Mouse (Mus musculus) liver, postnatal 0 days (tissue): ENCODE measurements around the gene Epb41l2. TPM values are rescaled to one million over a fixed set of nuclear protein-coding genes. Genes with fewer than 3 reads are reported as not detected.

Source experiments
- ATAC-seq: fragments of 200-750 bp; cut with Nextera tagmentation; 2 replicates; pipeline ENCODE4 v1.8.0; 2017; ENCODE audit warnings: mild to moderate bottlenecking, moderate library complexity
- DNase-seq: peaks from one replicate; pipeline ENCODE4 v3.0.0-alpha.2; 2016
- H3K27ac ChIP-seq: fragments of 300-500 bp; sonication (generic); 2 replicates; pipeline ENCODE4 v1.5.1; 2014; ENCODE audit warnings: antibody characterized with exemption, moderate library complexity, mild to moderate bottlenecking, low read depth
- H3K27me3 ChIP-seq: fragments of 300-500 bp; sonication (generic); 2 replicates; pipeline ENCODE4 v1.6.1; 2014; ENCODE audit warnings: low read length, control low read depth, mixed read lengths; ENCODE audit not compliant: insufficient read depth
- H3K36me3 ChIP-seq: fragments of 300-500 bp; sonication (generic); replicated peaks from 2 replicates; pipeline ENCODE4 v1.6.1; 2014; ENCODE audit warnings: mild to moderate bottlenecking, control low read depth, low read length, moderate library complexity, mixed read lengths; ENCODE audit not compliant: insufficient read depth
- H3K4me1 ChIP-seq: fragments of 300-500 bp; sonication (generic); 2 replicates; pipeline ENCODE4 v1.6.1; 2014; ENCODE audit warnings: antibody characterized with exemption, mild to moderate bottlenecking, control low read depth; ENCODE audit not compliant: insufficient read depth
- H3K4me2 ChIP-seq: fragments of 300-500 bp; sonication (generic); 2 replicates; pipeline ENCODE4 v1.6.1; 2014; ENCODE audit warnings: low read depth, mild to moderate bottlenecking, low read length, moderate library complexity, mixed read lengths
- H3K4me3 ChIP-seq: fragments of 300-500 bp; sonication (generic); 2 replicates; pipeline ENCODE4 v1.5.1; 2014; ENCODE audit warnings: low read depth, low read length
- H3K9ac ChIP-seq: fragments of 300-500 bp; sonication (generic); replicated peaks from 2 replicates; pipeline ENCODE4 v1.6.1; 2014; ENCODE audit warnings: mild to moderate bottlenecking, moderate library complexity
- H3K9me3 ChIP-seq: fragments of 300-500 bp; sonication (generic); 2 replicates; pipeline ENCODE4 v1.6.1; 2016; ENCODE audit warnings: mild to moderate bottlenecking, control low read depth, low read length, mixed read lengths
- CTCF ChIP-seq: sonication (generic); IDR thresholded peaks from 2 replicates; pipeline ENCODE4 v1.5.1; 2016; ENCODE audit warnings: antibody characterized with exemption, low read depth
- EP300 ChIP-seq: IDR thresholded peaks from 2 replicates; pipeline ENCODE4 v1.6.1; 2016; ENCODE audit warnings: antibody characterized with exemption, low read depth, mild to moderate bottlenecking
- WGBS: fragments of 180-500 bp; shearing (Covaris S2); extraction: QIAGEN DNeasy Blood & Tissue Kit; methylation state at CpG from one replicate; pipeline ENCODE4 v1.1.7; 2014; ENCODE audit not compliant: insufficient replicate concordance; 5-methylcytosine and 5-hydroxymethylcytosine counted together
- polyA plus RNA-seq: library from polyadenylated mRNA; unstranded; fragments of >200 nt; fragmentation: Nextera tagmentation; extraction: Ambion mirVana; gene quantifications from 2 replicates; pipeline ENCODE4 v1.2.1, GENCODE M21; 2015

Epb41l2 gene
- polyA plus RNA-seq, 1 experiment from 2014 or later: 7.8 TPM

DNA sequence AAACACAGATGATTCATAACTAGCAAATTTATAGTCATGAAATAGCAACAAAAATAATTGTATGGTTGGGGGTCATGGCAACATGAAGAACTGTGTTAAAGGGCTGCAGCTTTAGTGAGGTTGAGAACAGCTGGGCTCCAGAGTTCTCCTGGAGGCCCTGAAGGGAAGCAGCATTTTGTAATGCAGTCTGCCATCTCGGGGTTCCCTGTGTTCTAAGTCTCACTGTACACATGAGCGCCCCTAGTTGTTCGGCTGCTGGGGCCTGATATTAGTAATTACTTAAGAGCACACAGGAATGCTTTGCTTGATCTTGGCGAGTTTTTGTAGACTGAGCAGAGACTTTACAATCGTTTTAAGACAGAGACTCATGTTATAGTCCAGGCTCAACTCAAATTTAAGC, 174.9 kb downstream of the Epb41l2 start:
- Histone ChIP-seq H3K4me1 (peaks cover 8% of the 10 kb centered on the region; the same call in 1 of the 2 replicates), H3K27ac (0 out of 2 replicates have a peak overlapping the region, but pooled peaks have one; percentile 93), H3K9me3 (no peaks in the 10 kb centered on the region), H3K27me3 (no peaks in the 10 kb centered on the region), H3K4me2 (peak overlapping the region; percentile 63), H3K36me3 (no peaks in the 10 kb centered on the region), H3K4me3 (peak overlapping the region; percentile 46), H3K9ac (peak overlapping the region; percentile 63; the same call in 1 of the 2 replicates)
- TF ChIP-seq EP300: no peak
- TF ChIP-seq CTCF: no peak
- no peak for DNase-seq
- no peak for ATAC-seq
- WGBS: 62% methylated on average over 5 of the region's 5 CpGs

DNA sequence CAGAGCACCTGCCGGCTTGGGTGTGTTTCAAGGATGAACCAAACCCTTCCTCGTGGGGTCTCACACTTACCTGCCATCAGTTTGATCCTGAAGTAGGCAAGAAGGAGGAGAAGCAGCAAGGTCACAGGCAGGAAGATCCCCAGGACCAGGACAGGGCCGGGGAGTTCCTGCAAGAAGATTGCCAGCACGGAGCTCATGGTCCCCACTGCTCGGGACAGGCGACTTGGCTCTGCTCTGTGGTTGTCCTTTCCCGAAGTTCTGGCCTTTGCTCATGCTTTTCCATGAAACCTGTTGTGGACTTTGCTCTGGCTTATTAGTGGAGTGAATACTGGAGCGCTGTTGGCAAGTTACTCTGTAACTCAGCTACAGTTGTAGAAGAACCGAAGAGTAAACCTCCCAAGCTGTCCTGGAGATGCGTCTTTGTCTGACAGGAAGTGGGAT, 176.3 kb downstream of the Epb41l2 start, which contains the start of gene Smlr1:
Gene Smlr1 (minus strand): TSS at position 377 of the 441 bp plus-strand sequence.
- ATAC-seq (peak; percentile 69), DNase-seq (peak; percentile 47)
- Histone ChIP-seq H3K9ac (peak within 1 kb of the TSS; percentile 63), H3K4me3 (peak within 1 kb of the TSS; percentile 46), H3K27me3 (no peaks in the 10 kb centered on the region), H3K4me1 (peaks cover 8% of the 10 kb centered on the region; the same call in 1 of the 2 replicates), H3K4me2 (peak within 1 kb of the TSS; percentile 63), H3K9me3 (no peaks in the 10 kb centered on the region), H3K36me3 (no peaks in the 10 kb centered on the region), H3K27ac (peak within 1 kb of the TSS; percentile 93)
- WGBS: 50% methylated on average over 10 of the region's 10 CpGs
- TF ChIP-seq CTCF: no peak
- no peak for TF ChIP-seq EP300

DNA sequence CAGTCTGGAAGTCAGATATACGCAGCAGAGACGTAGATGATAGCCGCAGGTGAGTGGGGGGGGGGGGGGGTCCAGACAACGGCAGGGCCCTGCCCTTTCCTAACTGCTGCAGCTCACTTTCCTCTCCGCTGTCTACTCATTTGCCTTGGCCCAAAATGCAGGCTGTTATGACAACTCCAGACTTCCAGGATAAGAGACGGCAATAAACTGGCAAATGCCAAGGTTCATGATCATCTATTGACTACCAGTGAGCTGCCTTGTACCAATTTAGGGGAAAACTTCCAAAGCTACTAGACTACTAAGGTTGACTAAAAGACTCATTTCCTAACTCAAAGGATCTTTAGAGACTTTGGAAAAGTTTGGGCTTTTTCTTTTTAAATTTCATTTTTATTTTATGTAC, 177.0 kb downstream of the Epb41l2 start:
- peak overlapping the region; percentile 93 for H3K27ac ChIP-seq
- no peaks in the 10 kb centered on the region for H3K27me3 ChIP-seq
- H3K9ac ChIP-seq: 0 out of 2 replicates have a peak overlapping the region, but pooled peaks have one; percentile 63
- peak overlapping the region; percentile 4; the same call in 1 of the 2 replicates for H3K4me3 ChIP-seq
- H3K4me1 ChIP-seq: peaks cover 8% of the 10 kb centered on the region; the same call in 1 of the 2 replicates
- WGBS: 63% methylated on average over 6 of the region's 6 CpGs
- peak overlapping the region; percentile 63 for H3K4me2 ChIP-seq
- H3K9me3 ChIP-seq: no peaks in the 10 kb centered on the region
- no peak for TF ChIP-seq EP300
- TF ChIP-seq CTCF: no peak
- no peaks in the 10 kb centered on the region for H3K36me3 ChIP-seq
- ATAC-seq (no peak), DNase-seq (no peak)

DNA sequence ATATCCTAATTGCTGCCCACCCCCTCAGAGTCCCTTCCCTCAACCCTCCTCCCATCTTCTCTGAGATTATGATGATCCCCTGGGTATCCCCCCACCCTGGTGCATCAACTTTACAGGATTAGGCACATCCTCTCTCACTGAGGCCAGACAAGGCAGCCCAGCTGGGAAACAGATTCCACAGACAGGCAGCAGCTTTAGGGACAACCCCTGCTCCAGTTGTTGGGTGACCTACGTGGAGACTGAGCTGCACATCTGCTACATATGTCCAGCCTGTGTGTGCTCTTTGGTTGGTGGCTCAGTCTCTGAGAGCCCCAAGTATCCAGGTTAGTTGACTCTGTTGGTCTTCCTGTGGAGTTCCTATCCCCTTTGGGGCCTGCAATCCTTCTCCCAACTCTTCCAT, 179.1 kb downstream of the Epb41l2 start:
- ATAC-seq (no peak), DNase-seq (no peak)
- H3K4me1 ChIP-seq: peaks cover 8% of the 10 kb centered on the region; the same call in 1 of the 2 replicates
- H3K9ac ChIP-seq: no peak overlapping the region
- no peak overlapping the region for H3K4me3 ChIP-seq
- no peaks in the 10 kb centered on the region for H3K9me3 ChIP-seq
- H3K36me3 ChIP-seq: no peaks in the 10 kb centered on the region
- WGBS: 74% methylated on average over 1 of the region's 1 CpGs
- H3K4me2 ChIP-seq: peak overlapping the region; percentile 11; the same call in 1 of the 2 replicates
- TF ChIP-seq EP300 (no peak), CTCF (no peak)
- peak overlapping the region; percentile 88 for H3K27ac ChIP-seq
- H3K27me3 ChIP-seq: no peaks in the 10 kb centered on the region

DNA sequence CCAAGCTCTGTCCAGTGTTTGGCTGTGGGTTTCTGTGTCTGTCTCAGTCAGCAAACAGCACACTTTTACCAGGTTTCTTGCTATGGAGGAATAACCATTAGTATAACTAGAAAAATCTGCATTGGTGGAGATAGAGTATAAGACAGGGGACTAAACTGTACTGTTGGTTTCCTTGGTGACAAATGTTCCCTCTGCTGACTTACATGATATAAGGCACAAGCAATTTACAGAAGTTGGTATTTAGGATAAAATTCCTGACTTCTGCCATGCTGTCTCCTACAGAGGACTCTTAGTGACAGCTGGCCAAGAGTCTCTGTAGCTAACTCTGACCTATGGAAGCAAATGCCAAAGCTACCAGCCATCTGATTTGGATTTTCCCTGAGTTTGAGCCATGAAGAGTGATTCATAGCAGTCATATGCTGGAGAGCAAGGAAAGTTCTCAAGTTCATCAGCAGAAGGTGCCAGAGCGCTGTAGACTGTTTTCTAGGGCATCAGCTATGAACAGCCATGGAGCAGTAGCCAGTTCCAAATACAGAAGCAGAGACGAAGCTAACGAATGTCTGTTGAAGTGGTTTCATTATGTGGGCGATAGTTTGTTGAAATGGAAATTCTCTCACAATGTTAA, 179.7 kb downstream of the Epb41l2 start:
- ATAC-seq (peak; percentile 60; the same call in 1 of the 2 replicates), DNase-seq (no peak)
- Histone ChIP-seq H3K9ac (peak overlapping the region; percentile 21; the same call in 1 of the 2 replicates), H3K27ac (peak overlapping the region; percentile 88), H3K4me1 (peaks cover 8% of the 10 kb centered on the region; the same call in 1 of the 2 replicates), H3K9me3 (no peaks in the 10 kb centered on the region), H3K36me3 (no peaks in the 10 kb centered on the region), H3K4me3 (no peak overlapping the region), H3K4me2 (peak overlapping the region; percentile 11; the same call in 1 of the 2 replicates), H3K27me3 (no peaks in the 10 kb centered on the region)
- TF ChIP-seq EP300 (no peak), CTCF (peak; percentile 51)
- WGBS: 56% methylated on average over 4 of the region's 4 CpGs

DNA sequence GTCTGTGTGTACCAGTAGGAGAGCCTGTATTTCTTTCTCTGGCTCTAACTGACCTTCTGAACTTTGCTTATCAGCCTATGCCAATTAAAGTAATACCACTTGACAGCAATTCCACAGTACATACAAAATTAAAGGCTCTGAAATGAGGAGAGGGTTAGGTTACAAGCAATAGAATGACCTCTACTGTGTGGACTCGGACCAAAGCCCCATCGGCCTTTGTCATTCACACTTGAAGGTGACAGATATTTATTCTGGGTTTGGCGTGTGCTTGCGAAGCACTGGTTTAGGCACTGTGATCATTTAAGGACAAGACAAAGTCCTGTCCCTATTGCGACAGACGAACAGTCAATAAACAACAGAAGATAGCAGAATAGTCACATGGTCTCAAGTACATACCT, 180.2 kb downstream of the Epb41l2 start:
- TF ChIP-seq CTCF (no peak), EP300 (peak; percentile 61; the same call in 1 of the 2 replicates)
- Histone ChIP-seq H3K4me2 (peak overlapping the region; percentile 11; the same call in 1 of the 2 replicates), H3K9me3 (no peaks in the 10 kb centered on the region), H3K4me1 (peaks cover 8% of the 10 kb centered on the region; the same call in 1 of the 2 replicates), H3K4me3 (no peak overlapping the region), H3K9ac (peak overlapping the region; percentile 21; the same call in 1 of the 2 replicates), H3K27ac (peak overlapping the region; percentile 88), H3K27me3 (no peaks in the 10 kb centered on the region), H3K36me3 (no peaks in the 10 kb centered on the region)
- DNase-seq: no peak
- WGBS: 63% methylated on average over 6 of the region's 6 CpGs
- ATAC-seq: peak; percentile 84
